ENCODE assay signal across 14 mouse cellular contexts in genomic region chr5:52615421-52615820, GRCm38 (mm10). TPM values are rescaled to one million over a fixed set of nuclear protein-coding genes. Genes with fewer than 3 reads are reported as not detected.
DNase-seq lines count a peak whose midpoint lies in the region; TF ChIP-seq lines count a peak whose summit lies in the region.
"Had no signal": no experiment of that assay in that cellular context is flagged by ENCODE, and none has a peak within 500 bp of the region (broad histone marks: within the 10 kb centered on the region; RNA-seq: fewer than 3 reads in every experiment).

No protein-coding gene starts in this region.

- WGBS in heart, embryonic 10.5 days, result 55% methylated on average over 9 of the region's 9 CpGs
- WGBS in olfactory bulb, adult 2 months, result 56% methylated on average over 9 of the region's 9 CpGs
- WGBS in hindbrain, embryonic 10.5 days, result 69% methylated on average over 9 of the region's 9 CpGs

- no peaks in the 10 kb centered on the region for H3K9me3 ChIP-seq in heart, embryonic 10.5 days
- 0 out of 2 replicates have a peak, but pooled peaks cover 6% of the 10 kb centered on the region for H3K9me3 ChIP-seq in hindbrain, embryonic 10.5 days

- peak overlapping the region; percentile 19 for H3K27ac ChIP-seq in heart, embryonic 10.5 days
- 0 out of 2 replicates have a peak overlapping the region, but pooled peaks have one; percentile 2 for H3K27ac ChIP-seq in olfactory bulb, adult 2 months (ENCODE audit: insufficient read depth, low read depth, low read length)
- no peak overlapping the region for H3K27ac ChIP-seq in hindbrain, embryonic 10.5 days

- no peak overlapping the region for H3K4me3 ChIP-seq in heart, embryonic 10.5 days
- no peak overlapping the region for H3K4me3 ChIP-seq in olfactory bulb, adult 2 months (ENCODE audit: insufficient read depth, low read depth, low read length)
- H3K4me3 ChIP-seq in hindbrain, embryonic 10.5 days, result no peak overlapping the region

- no peaks in the 10 kb centered on the region for H3K36me3 ChIP-seq in heart, embryonic 10.5 days
- no peaks in the 10 kb centered on the region for H3K36me3 ChIP-seq in hindbrain, embryonic 10.5 days

- no peak for TF ChIP-seq POLR2A in olfactory bulb, adult 2 months (IDR thresholded peaks at IDR 0.05; ENCODE audit: insufficient read depth, low read depth, low read length)

- no peaks in the 10 kb centered on the region for H3K27me3 ChIP-seq in heart, embryonic 10.5 days (ENCODE audit: insufficient read depth, poor library complexity, severe bottlenecking)
- peaks cover 15% of the 10 kb centered on the region for H3K27me3 ChIP-seq in hindbrain, embryonic 10.5 days (ENCODE audit: insufficient read depth, poor library complexity, severe bottlenecking)

- DNase-seq in heart, embryonic 10.5 days (ENCODE audit: low spot score), result no peak
- DNase-seq in heart, adult 8-10 months (ENCODE audit: low spot score), result no peak
- DNase-seq in thymus, postnatal 14 days, result peak; percentile 23
- no peak for DNase-seq in thymus, postnatal 0 days (ENCODE audit: low spot score)
- no peak for DNase-seq in hindbrain, embryonic 10.5 days (ENCODE audit: low spot score)
- DNase-seq in heart, adult 9 months (ENCODE audit: low spot score in 2 of 2), result no peak
- DNase-seq: adrenal gland, postnatal 14 days; B cell, adult 2 months; cerebellum, adult 9-10 months; forebrain, postnatal 0 days; heart, postnatal 14 days; kidney, adult 9 months; kidney, postnatal 36 days had no signal

- H3K4me1 ChIP-seq in heart, embryonic 10.5 days, result peaks cover 46% of the 10 kb centered on the region
- H3K4me1 ChIP-seq in olfactory bulb, adult 2 months (ENCODE audit: control insufficient read depth, insufficient read depth, low read length), result peaks cover 40% of the 10 kb centered on the region
- H3K4me1 ChIP-seq in hindbrain, embryonic 10.5 days (replicated peaks), result peaks cover 37% of the 10 kb centered on the region

- TF ChIP-seq CTCF in olfactory bulb, adult 2 months (IDR thresholded peaks at IDR 0.05; ENCODE audit: insufficient read depth, low read depth, low read length), result 0 out of 2 replicates have a peak, but pooled peaks have one; percentile 1

RNA-seq across cellular contexts. Expression of gene Lgi2, which starts 49.2 kb away (rescaled TPM):
- polyA plus RNA-seq in heart, embryonic 10.5 days (2016; fragmentation: Nextera tagmentation; extraction: Ambion mirVana), result 3.6 and 4.2 TPM in 2 replicates
- total RNA-seq in heart, adult 8-10 months (2022), result under 1 TPM; 0.47 to 0.97 (median 0.67) TPM
- polyA plus RNA-seq in thymus, postnatal 0 days (2015; fragmentation: Nextera tagmentation; extraction: Ambion mirVana), result 2.4 TPM in 2 replicates
- not detected in 2 replicates for polyA plus RNA-seq in olfactory bulb, adult 2 months (2012; ENCODE audit: insufficient read depth, insufficient read length, low replicate concordance, missing spikeins)
- polyA plus RNA-seq in hindbrain, embryonic 10.5 days (2016; fragmentation: Nextera tagmentation; extraction: Ambion mirVana), result 1.3 and 1.7 TPM in 2 replicates

RNA-seq across cellular contexts. Expression of gene Sepsecs, which starts 54.1 kb away (rescaled TPM):
- polyA plus RNA-seq in heart, embryonic 10.5 days (2016; fragmentation: Nextera tagmentation; extraction: Ambion mirVana), result 7.1 and 8.7 TPM in 2 replicates
- total RNA-seq in heart, adult 8-10 months (2022), result 1 to 10 TPM; 4.7 to 9.0 (median 6.9) TPM
- 6.6 and 8.1 TPM in 2 replicates for polyA plus RNA-seq in thymus, postnatal 0 days (2015; fragmentation: Nextera tagmentation; extraction: Ambion mirVana)
- not detected in 2 replicates for polyA plus RNA-seq in olfactory bulb, adult 2 months (2012; ENCODE audit: insufficient read depth, insufficient read length, low replicate concordance, missing spikeins)
- polyA plus RNA-seq in hindbrain, embryonic 10.5 days (2016; fragmentation: Nextera tagmentation; extraction: Ambion mirVana), result 7.4 and 9.3 TPM in 2 replicates
